Mouse (Mus musculus): ENCODE results near the gene Fancf. TPM values are rescaled to one million over a fixed set of nuclear protein-coding genes. Genes with fewer than 3 reads are reported as not detected.

The Fancf gene
- total RNA-seq (2023; ENCODE audit: inconsistent age): 3.2 to 6.1 TPM (median 4.5 TPM) in 4 replicates

GRCm38 (mm10) chr7:51862097-51862492 is at the start of gene Fancf:
Gene Fancf, minus strand, starts transcription at chr7:51862267.

GRCm38 (mm10) chr7:51861250-51862096 is 594 bp downstream of the Fancf start, which contains the start of gene Gas2:
Gene Gas2, plus strand, starts transcription at chr7:51862015.

Other genes with a start within 250 kb of the Fancf start
- not detected in 4 replicates for gene Slc17a6, start 240.3 kb downstream of the Fancf start, total RNA-seq (2023; ENCODE audit: inconsistent age)
- 4.9 to 6.5 TPM (median 5.0 TPM) in 4 replicates for gene Gas2, start 252 bp downstream of the Fancf start, total RNA-seq (2023; ENCODE audit: inconsistent age)
- gene Svip, start 143.8 kb upstream of the Fancf start, total RNA-seq (2023; ENCODE audit: inconsistent age): 0.48 to 2.1 TPM (median 0.76 TPM) in 4 replicates
- gene 1700015G11Rik, start 153.5 kb upstream of the Fancf start, total RNA-seq (2023; ENCODE audit: inconsistent age): not detected in 4 replicates

Measured in B cell, adult (primary cell).